ENCODE assay signal across 35 mouse cellular contexts in the genomic region with DNA sequence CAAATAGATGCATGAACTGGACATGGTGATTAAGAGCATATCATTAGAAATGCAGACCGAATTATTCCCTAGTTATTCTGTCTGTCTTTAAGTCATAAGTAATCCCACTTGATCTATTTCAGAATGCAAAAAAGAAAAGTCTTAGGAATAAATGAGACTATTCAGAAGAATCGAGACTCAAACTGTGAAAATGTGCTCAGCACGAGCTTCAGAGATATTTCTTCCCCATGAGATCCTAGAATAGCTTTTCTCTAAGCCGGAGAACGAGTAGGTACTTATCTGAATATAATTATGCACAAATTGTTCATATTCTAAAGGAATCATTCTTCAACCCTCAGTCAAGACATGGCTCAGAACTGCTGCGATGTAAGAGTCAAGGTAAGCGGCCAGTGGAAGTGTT. TPM values are rescaled to one million over a fixed set of nuclear protein-coding genes. Genes with fewer than 3 reads are reported as not detected.
"Had no signal": no experiment of that assay in that cellular context is flagged by ENCODE, and none has a peak within 500 bp of the region (broad histone marks: within the 10 kb centered on the region; RNA-seq: fewer than 3 reads in every experiment).

No protein-coding gene starts in this region.

- H3K36me3 ChIP-seq: heart, embryonic 10.5 days; heart, embryonic 12.5 days; heart, embryonic 13.5 days; heart, embryonic 15.5 days; hindbrain, embryonic 10.5 days; hindbrain, embryonic 12.5 days; hindbrain, embryonic 13.5 days; hindbrain, embryonic 15.5 days; intestine, embryonic 15.5 days; kidney, embryonic 15.5 days had no signal

- H3K27ac ChIP-seq: heart, embryonic 10.5 days; heart, embryonic 13.5 days; heart, embryonic 15.5 days; hindbrain, embryonic 10.5 days; hindbrain, embryonic 12.5 days; hindbrain, embryonic 13.5 days; hindbrain, embryonic 14.5 days; hindbrain, embryonic 15.5 days; hindbrain, postnatal 0 days; intestine, embryonic 15.5 days; kidney, embryonic 15.5 days; kidney, postnatal 0 days; layer of hippocampus, adult 2 months had no signal

- H3K4me2 ChIP-seq: heart, embryonic 11.5 days; heart, embryonic 12.5 days; heart, embryonic 13.5 days; heart, embryonic 15.5 days; hindbrain, embryonic 12.5 days; hindbrain, embryonic 13.5 days; hindbrain, embryonic 14.5 days; hindbrain, embryonic 15.5 days; intestine, embryonic 15.5 days; kidney, embryonic 15.5 days had no signal

- H3K27me3 ChIP-seq: heart, embryonic 12.5 days; heart, embryonic 13.5 days; heart, embryonic 15.5 days; hindbrain, embryonic 12.5 days; hindbrain, embryonic 13.5 days; hindbrain, embryonic 15.5 days; intestine, embryonic 15.5 days; kidney, embryonic 15.5 days had no signal

- H3K9ac ChIP-seq: heart, embryonic 12.5 days; heart, embryonic 13.5 days; heart, embryonic 15.5 days; hindbrain, embryonic 12.5 days; hindbrain, embryonic 13.5 days; hindbrain, embryonic 14.5 days; hindbrain, embryonic 15.5 days; intestine, embryonic 15.5 days; kidney, embryonic 15.5 days had no signal

- ATAC-seq: hindbrain, embryonic 16.5 days; hindbrain, postnatal 0 days; inflammation-experienced regulatory T-cells, adult 6 months; intestine, embryonic 15.5 days; intestine, embryonic 16.5 days; intestine, postnatal 0 days had no signal

- H3K4me3 ChIP-seq: heart, embryonic 10.5 days; heart, embryonic 12.5 days; heart, embryonic 13.5 days; heart, embryonic 15.5 days; hindbrain, embryonic 10.5 days; hindbrain, embryonic 12.5 days; hindbrain, embryonic 13.5 days; hindbrain, embryonic 15.5 days; intestine, embryonic 15.5 days; kidney, embryonic 15.5 days; layer of hippocampus, adult 2 months had no signal

- H3K4me1 ChIP-seq: heart, embryonic 10.5 days; heart, embryonic 12.5 days; heart, embryonic 15.5 days; hindbrain, embryonic 12.5 days; hindbrain, embryonic 13.5 days; hindbrain, embryonic 15.5 days; intestine, embryonic 15.5 days had no signal

- DNase-seq: heart, postnatal 10 days; heart, postnatal 14 days; heart, postnatal 36 days; heart, postnatal 4 days; kidney, adult 11 months; kidney, adult 18-20 months; kidney, adult 2 months; kidney, adult 8-10 months; kidney, adult 9 months; kidney, postnatal 10 days; kidney, postnatal 14 days; kidney, postnatal 25 days; kidney, postnatal 36 days; kidney, postnatal 4 days; layer of hippocampus, adult 9-11 months; layer of hippocampus, postnatal 36 days had no signal

- H3K9me3 ChIP-seq: heart, embryonic 10.5 days; heart, embryonic 12.5 days; heart, embryonic 13.5 days; heart, embryonic 15.5 days; hindbrain, embryonic 10.5 days; hindbrain, embryonic 12.5 days; hindbrain, embryonic 13.5 days; hindbrain, embryonic 15.5 days; intestine, embryonic 15.5 days; kidney, embryonic 15.5 days had no signal

RNA-seq across cellular contexts. Expression of a gene that starts 27.2 kb away (rescaled TPM):
- polyA plus RNA-seq: heart, embryonic 12.5 days; heart, embryonic 13.5 days had no signal
